Mouse (Mus musculus) left cerebral cortex, postnatal 25 days (tissue): ENCODE results near the gene Rhoj. TPM values are rescaled to one million over a fixed set of nuclear protein-coding genes. Genes with fewer than 3 reads are reported as not detected.
A peak's percentile ranks its signal among the peaks of the same experiment; 100 is the strongest.

Experiments
- DNase-seq, 2 experiments: peaks; one replicate each; pipeline ENCODE4 v3.0.0; 2022; ENCODE audit warnings: low spot score in 2 of 2, mixed read lengths in 1 of 2
- intact Hi-C: fragments of 180-260 bp; cut with DNase I; formaldehyde crosslinking; loops from one replicate; pipeline ENCODE4 v1.15.1; 2025
- total RNA-seq, 2 experiments: library from RNA; stranded (reverse); gene quantifications; 2 replicates each; pipeline ENCODE4 v1.2.3; 2021

The Rhoj gene
- total RNA-seq, result 1 to 10 TPM; 3.6 to 4.6 TPM

- intact Hi-C loops, result loop anchor here (10.0 kb wide), 1 partner anchor 983 kb away; no protein-coding TSS in a partner anchor
- DNase-seq, result peak; percentile 41 to 57
These were observed at the start of gene Rhoj for GRCm38 (mm10) chr12:75307961-75308951. Gene Rhoj (plus strand): TSS chr12:75308322.

- DNase-seq, result no peak
- intact Hi-C loops, result no loop called here
These were observed 36.4 kb upstream of the Rhoj start for GRCm38 (mm10) chr12:75271726-75272125.

- DNase-seq, result no peak
- intact Hi-C loops, result no loop called here
These were observed 32.4 kb upstream of the Rhoj start for GRCm38 (mm10) chr12:75275730-75276129.

GRCm38 (mm10) chr12:75277425-75277824 lies 30.7 kb upstream of the Rhoj start:
- no peak for DNase-seq
- intact Hi-C loops, result no loop called here

GRCm38 (mm10) chr12:75280502-75280901 lies 27.6 kb upstream of the Rhoj start:
- intact Hi-C loops, result loop anchor here (5.0 kb wide), 1 partner anchor 112 kb away; no protein-coding TSS in a partner anchor
- DNase-seq, result no peak

- no peak for DNase-seq
- intact Hi-C loops, result loop anchor here (5.0 kb wide), 1 partner anchor 109 kb away; no protein-coding TSS in a partner anchor
These were observed 24.9 kb upstream of the Rhoj start for GRCm38 (mm10) chr12:75283226-75283625.

GRCm38 (mm10) chr12:75286166-75286565 lies 22.0 kb upstream of the Rhoj start:
- DNase-seq, result no peak

GRCm38 (mm10) chr12:75290524-75290923 lies 17.6 kb upstream of the Rhoj start:
- intact Hi-C loops, result no loop called here
- peak; percentile 3 to 75 for DNase-seq

More at GRCm38 (mm10) chr12:75286166-75286565, 22.0 kb upstream of the Rhoj start:
- intact Hi-C loops, result no loop called here

GRCm38 (mm10) chr12:75291556-75291955 lies 16.6 kb upstream of the Rhoj start:
- DNase-seq, result no peak
- intact Hi-C loops, result no loop called here

GRCm38 (mm10) chr12:75292939-75293338 lies 15.2 kb upstream of the Rhoj start:
- DNase-seq, result no peak
- intact Hi-C loops, result no loop called here

- intact Hi-C loops, result loop anchor here (10.0 kb wide), 1 partner anchor 975 kb away; no protein-coding TSS in a partner anchor
- no peak for DNase-seq
These were observed 8.3 kb upstream of the Rhoj start for GRCm38 (mm10) chr12:75299865-75300264.

GRCm38 (mm10) chr12:75304132-75304531 lies 4.0 kb upstream of the Rhoj start:
- peak; percentile 4 to 31 for DNase-seq

GRCm38 (mm10) chr12:75309756-75310155 lies 1.6 kb downstream of the Rhoj start:
- intact Hi-C loops, result loop anchor here (10.0 kb wide), 1 partner anchor 985 kb away; no protein-coding TSS in a partner anchor
- no peak for DNase-seq

More at GRCm38 (mm10) chr12:75304132-75304531, 4.0 kb upstream of the Rhoj start:
- intact Hi-C loops, result loop anchor here (10.0 kb wide), 1 partner anchor 979 kb away; no protein-coding TSS in a partner anchor

GRCm38 (mm10) chr12:75310766-75311165 lies 2.6 kb downstream of the Rhoj start:
- intact Hi-C loops, result no loop called here
- no peak for DNase-seq

- no peak for DNase-seq
- intact Hi-C loops, result no loop called here
These were observed 3.8 kb downstream of the Rhoj start for GRCm38 (mm10) chr12:75311879-75312278.

- no peak for DNase-seq
- intact Hi-C loops, result no loop called here
These were observed 5.9 kb downstream of the Rhoj start for GRCm38 (mm10) chr12:75313992-75314391.

- intact Hi-C loops, result no loop called here
- DNase-seq, result no peak
These were observed 7.7 kb downstream of the Rhoj start for GRCm38 (mm10) chr12:75315851-75316250.

GRCm38 (mm10) chr12:75320441-75320925 lies 12.4 kb downstream of the Rhoj start:
- DNase-seq, result no peak
- intact Hi-C loops, result no loop called here

GRCm38 (mm10) chr12:75321189-75321588 lies 13.1 kb downstream of the Rhoj start:
- intact Hi-C loops, result no loop called here
- DNase-seq, result no peak

GRCm38 (mm10) chr12:75329188-75329587 lies 21.1 kb downstream of the Rhoj start:
- intact Hi-C loops, result no loop called here
- no peak for DNase-seq
